Mouse (Mus musculus) cerebellum, postnatal 10 days (tissue): ENCODE measurements around the gene Psenen.
A peak's percentile ranks its signal among the peaks of the same experiment; 100 is the strongest.

Experiments
- DNase-seq, 2 experiments: peaks; one replicate each; pipeline ENCODE4 v3.0.0; 2021; ENCODE audit warnings: mixed read lengths in 2 of 2

The Psenen gene

GRCm38 (mm10) chr7:30563117-30563905, at the start of gene Psenen, which contains the start of the genes U2af1l4 and Gm49396:
TSS of gene Psenen (minus strand) at chr7:30563627.
TSS of gene U2af1l4 (plus strand) at chr7:30563301.
TSS of gene Gm49396 (plus strand) at chr7:30563344.
- DNase-seq: peak; percentile 97 to 98

- no peak for DNase-seq
These were observed 49.4 kb upstream of the Psenen start, which contains the start of gene Upk1a for GRCm38 (mm10) chr7:30612654-30613402. TSS of gene Upk1a (minus strand) at chr7:30612847.

DNA sequence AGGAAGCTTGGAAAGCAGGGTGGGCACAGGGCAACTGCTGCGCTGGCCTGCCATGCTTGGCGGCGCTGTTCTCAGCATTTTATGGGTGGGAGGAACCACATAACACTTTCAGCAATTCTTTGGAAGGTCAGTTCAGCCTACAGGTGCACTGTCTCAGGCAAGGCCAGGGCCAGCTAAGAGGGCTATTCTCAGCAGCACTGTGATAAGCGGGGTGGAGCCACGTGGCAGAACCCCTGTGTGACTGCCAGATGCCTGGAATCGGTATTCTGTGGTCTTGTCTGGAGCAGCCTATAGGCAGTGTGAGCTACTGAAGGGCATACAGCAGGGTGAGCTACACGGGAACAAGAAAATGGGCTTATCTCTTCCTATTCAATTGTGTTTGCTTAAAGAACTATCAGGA, 46.6 kb upstream of the Psenen start:
- no peak for DNase-seq

DNA sequence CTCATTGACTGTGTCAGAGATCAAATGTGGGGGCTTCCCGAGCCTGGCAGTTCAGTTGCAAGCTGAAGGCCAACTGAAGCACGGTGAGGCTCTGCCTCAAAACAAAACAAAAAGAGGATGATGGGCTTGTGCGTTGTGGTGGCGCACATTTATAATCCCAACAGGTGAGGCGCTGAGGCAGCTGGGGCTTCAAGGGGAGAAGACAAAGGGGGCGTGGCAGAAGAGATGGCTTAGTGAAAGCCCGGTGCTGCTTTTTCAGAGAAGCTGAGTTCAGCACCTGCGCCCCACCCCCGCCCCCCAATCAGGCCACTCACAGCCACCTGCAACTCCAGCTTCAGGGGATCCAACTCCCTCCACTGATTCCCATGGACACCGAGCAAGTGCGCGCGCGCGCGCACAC, 45.0 kb upstream of the Psenen start:
- no peak for DNase-seq

DNA sequence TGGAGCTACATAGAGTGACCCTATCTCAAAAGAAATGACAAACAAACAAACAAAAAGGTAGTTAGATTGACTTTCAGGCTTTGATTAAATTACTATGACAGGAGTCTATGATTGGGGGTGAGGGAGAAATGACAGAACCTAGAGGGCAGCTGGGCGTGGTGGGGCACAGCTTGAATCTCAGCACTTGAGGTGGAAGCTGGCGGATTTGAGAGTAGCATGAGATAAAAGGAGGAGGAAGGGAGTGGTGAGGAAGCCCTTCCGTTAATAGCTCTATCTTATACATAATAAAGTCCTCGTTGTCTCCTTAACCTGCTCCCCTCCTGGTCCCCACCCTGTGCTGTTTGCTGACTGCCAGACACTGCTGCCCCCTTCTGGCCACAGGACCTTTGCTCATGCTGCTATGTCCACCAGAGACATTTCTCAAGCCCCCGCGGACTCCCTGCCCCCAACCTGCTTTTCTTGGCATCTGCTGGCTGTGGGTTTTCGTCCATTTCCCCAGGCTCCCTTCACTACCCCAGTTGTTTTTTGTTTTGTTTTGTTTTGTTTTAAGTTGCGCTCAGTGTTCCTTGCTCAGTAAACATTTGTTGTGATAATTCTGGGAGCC, 44.4 kb upstream of the Psenen start:
- DNase-seq: peak; percentile 82 to 85

- DNase-seq: no peak
These were observed 41.5 kb upstream of the Psenen start for GRCm38 (mm10) chr7:30604944-30605343.

- no peak for DNase-seq
These were observed 41.0 kb upstream of the Psenen start for GRCm38 (mm10) chr7:30604424-30604823.

- DNase-seq: no peak
These were observed 39.2 kb upstream of the Psenen start for GRCm38 (mm10) chr7:30602583-30602982.

DNA sequence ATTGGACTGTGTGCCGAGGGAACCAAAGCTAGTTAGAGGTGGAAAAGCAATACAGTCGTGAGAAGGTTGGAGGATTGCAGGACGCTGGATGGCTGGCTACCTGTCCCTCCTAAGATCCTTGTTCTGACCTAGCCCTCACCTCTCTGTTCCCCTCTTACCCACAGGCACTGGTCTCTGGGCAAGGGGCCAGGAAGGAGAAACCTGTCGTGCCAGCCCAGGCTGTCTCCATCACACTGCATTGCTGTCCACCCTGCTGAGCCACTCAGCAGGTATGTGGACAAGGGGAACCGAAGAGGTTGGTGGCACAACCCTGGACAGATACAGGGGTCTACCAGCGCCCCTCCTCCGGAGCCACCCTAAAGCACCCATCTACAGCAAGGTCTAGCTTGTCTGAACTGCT, 37.2 kb upstream of the Psenen start:
- peak; percentile 49 to 55 for DNase-seq

GRCm38 (mm10) chr7:30599933-30600353, 36.5 kb upstream of the Psenen start:
- DNase-seq: peak; percentile 98

DNA sequence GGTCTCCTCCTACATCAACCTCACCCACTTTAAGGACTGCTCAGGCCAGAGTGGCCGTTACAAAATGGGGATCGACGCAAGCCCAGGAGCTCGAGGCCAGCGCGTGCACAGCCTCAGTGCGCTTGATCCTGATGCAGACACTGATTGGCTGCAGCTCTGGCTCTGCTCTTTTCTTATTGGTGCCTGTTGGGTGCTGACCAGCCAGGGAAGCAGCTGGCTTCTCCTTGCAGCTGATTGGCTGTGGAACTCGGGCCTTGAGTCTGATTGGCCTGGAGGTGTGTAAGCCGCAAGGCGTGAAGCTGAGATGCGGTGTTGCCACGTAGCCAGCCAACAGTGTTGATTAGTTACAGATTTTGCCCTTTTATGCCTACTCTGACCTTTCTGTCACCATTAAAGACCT, 35.4 kb upstream of the Psenen start, which contains the start of gene Zbtb32:
Gene Zbtb32, minus strand, starts transcription at position 124 of the 400 bp plus-strand sequence.
- no peak for DNase-seq

- DNase-seq: no peak
These were observed 33.4 kb upstream of the Psenen start for GRCm38 (mm10) chr7:30596811-30597210.

GRCm38 (mm10) chr7:30596093-30596492, 32.7 kb upstream of the Psenen start:
- no peak for DNase-seq

DNA sequence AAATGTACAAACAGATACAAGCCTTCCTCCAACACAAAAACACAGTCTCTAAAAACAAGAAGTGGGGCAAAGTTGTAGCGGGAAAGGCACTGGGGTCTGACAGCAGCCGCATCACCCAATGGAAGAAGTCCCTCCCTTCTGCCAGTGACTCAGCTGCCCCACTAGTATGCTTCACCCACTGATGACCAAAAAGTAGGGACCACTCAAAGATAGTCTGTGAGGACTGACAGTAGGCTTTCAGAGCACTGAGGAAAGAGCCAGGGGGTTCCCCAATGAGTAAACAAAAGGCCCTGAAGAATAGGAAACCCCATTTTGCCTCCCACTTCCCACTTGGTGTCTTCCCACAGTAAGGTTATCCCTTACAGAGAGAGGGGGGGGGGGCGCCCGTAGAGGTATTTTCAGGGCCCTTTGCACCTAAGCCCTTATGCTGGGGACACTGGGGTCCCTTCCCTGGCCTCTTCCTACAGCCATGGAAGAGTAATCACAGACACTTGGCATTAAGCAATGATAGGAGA, 31.1 kb upstream of the Psenen start:
- no peak for DNase-seq

DNA sequence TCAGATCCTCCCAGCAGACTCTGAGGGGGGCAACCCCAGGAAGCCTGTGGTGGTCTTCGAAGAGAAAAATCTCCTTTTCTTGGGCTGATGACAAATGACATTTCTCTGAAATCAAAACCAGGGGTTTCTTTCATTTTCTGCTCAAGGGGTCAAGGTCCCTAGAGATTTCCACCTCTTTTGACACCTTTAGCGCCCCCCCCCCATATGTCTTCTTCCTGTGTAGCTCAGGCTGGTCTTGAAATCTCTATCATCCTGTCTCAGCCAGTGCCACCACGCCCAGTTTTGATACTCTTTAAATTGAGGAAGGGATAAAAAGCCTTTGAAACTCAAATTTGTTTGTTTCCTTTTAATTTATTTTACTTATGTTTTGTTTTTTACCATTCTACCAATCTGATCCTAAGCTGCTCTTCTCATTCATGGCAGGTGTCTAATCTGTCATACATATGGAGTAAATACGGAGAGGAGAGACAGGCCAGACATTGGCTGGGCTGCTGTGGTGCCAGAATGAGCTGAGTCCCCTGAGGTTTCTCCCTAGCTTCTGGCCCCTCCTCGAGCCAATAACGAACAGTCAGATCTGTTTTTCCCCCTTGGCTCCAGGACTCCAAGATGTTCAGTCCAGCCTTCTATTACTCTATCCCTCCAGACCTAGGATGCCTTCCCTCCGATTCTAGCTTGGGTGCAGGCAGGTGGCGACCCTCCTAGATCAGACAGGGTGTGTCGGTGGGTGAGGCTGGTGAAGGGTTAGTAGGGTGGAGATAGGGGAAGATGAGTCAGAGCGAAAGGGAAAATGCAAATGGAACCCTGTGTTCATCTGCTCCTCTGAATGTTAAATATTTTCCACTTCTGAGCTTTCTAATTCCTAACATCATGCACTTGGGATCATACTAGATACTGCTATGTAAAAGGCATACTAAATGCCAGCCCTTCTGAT, 30.4 kb upstream of the Psenen start:
- peak in 1 of 2 experiments; percentile 51 for DNase-seq

DNA sequence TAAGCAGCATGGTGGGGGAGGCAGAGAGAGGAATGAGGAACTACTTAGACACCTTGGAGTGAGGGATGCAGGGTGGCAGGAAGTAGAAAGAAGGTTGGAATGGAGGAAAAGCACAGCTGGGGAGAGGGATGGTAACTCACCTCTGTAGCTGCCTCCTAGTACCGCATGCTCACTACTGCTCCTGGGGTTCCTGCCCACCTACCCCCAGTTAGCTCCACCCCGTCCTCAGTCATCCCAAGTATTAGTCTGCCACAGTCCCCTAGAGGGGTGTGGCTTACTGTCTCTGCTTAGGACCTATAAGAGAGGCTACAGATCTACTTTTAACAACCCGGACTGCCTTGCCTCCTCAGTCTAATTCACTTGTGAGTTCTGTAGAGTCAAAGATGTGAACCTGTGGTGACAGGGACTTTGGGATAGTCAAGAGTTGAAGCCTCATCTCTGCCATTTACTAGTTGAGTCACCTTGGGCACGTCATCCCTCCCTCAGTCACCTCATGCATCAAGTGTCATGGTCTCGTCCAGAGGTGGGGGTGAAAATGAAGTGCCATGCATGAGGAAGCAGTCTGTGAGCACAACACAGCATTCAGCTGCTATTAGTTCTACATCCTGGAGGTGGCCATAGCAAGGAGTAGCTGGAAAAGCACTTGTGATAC, 29.5 kb upstream of the Psenen start:
- no peak for DNase-seq

DNA sequence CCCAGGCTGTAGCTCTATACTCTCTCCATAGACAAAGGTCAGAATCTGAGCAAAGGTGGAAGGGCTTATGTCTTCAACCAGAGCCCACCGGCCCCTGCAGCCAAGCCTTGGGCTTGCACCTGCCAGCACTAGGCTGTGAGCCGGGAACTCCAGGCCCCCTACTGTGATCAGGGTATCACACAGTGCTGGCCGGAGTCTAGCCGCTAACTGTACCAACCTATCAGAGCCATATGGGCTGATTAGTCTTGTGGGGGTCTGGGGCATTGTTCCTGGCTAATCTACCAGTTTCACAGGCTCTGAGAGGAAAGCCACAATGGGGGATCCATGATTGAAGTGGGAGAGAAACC, 28.2 kb upstream of the Psenen start:
- DNase-seq: peak; percentile 42 to 62

DNA sequence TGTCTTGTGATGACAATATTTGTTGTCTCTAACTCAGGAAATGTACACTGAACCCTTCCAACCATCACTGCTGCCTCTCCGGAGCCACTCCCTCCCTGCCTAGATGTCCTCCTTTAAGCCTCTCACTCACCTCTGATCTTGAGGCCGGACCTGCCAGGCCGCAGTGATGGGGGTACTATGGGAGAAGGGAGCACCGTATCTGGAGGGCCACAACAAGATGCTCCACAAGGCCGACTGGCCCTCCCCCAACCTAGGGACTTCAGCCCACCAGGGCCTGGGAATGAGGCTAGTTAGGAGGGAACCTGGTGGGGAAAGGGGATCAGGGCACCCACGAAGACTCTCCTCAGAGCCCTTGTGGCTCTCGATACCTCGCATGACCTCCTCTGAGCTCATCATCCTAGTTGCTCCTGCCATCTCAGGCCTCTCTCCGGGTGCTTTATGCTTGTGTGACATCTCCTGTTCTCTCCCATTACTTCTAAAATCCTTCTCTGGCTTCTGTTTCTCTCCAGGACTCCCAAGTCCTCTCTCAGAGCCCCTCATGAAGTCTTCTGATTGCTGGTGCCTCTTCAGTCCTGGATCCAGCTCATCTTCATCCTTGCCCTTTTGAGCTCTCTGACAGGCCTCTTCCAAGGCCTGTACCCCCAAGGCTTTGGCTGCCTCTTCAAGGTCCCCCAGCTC, 27.6 kb upstream of the Psenen start:
- DNase-seq: no peak

DNA sequence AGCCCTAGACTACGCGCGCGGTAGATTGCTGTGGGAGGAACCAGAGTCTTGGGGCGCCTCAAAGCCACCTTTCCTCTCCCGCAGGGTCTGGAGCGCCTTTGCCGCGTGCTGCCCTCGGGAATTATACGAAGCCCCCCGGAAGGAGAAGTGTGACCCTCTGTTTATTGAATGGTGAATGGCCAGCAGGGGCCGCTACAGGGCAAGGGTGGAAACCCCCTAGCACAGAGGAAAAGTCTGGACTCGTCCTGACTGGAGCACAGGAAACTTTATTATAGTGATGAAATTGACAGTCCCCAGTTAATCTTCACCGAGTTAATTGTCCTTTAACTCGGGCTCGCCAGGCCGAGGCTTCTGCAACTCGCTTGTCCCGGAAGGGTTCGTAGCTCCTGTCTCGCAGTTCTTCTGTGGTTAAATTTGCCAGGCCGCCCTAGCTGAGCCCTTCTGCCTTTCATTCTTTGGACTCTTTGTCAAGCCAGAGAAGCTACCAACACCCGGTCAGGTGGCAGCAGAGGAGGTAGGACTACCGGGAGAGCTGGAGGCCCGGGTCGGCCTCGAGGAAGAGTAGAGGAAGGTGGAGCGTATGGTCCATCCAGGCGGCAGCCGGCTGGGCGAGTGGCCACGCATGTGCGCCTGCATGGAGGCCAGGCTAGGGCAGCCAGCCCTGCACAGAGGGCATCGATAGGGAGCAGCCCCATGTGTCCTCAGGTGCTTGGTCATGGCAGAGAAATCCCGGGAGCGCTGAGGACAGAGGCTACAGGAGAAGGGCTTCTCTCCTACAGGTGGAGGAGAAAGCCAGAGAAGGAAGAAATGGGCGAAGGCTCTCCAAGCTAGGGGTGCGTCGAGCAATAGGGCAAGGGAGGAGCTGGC, 26.2 kb upstream of the Psenen start:
- DNase-seq: peak; percentile 95 to 97
